Mouse (Mus musculus) C3H10T1/2 (cell line): ENCODE measurements around the gene Scaf11. TPM values are rescaled to one million over a fixed set of nuclear protein-coding genes. Genes with fewer than 3 reads are reported as not detected.

ENCODE experiments used
- polyA plus RNA-seq, 2 experiments: library from polyadenylated mRNA; unstranded; fragments of >200 nt; fragmentation: generic; extraction: Trizol; gene quantifications; one replicate each; pipeline ENCODE4 v1.2.1; 2012; ENCODE audit warnings: missing spikeins in 2 of 2

Scaf11 gene
- 10 to 100 TPM in 1 of 2 experiments, 1 to 10 TPM in 1; 2.7 to 16.3 TPM for polyA plus RNA-seq

DNA sequence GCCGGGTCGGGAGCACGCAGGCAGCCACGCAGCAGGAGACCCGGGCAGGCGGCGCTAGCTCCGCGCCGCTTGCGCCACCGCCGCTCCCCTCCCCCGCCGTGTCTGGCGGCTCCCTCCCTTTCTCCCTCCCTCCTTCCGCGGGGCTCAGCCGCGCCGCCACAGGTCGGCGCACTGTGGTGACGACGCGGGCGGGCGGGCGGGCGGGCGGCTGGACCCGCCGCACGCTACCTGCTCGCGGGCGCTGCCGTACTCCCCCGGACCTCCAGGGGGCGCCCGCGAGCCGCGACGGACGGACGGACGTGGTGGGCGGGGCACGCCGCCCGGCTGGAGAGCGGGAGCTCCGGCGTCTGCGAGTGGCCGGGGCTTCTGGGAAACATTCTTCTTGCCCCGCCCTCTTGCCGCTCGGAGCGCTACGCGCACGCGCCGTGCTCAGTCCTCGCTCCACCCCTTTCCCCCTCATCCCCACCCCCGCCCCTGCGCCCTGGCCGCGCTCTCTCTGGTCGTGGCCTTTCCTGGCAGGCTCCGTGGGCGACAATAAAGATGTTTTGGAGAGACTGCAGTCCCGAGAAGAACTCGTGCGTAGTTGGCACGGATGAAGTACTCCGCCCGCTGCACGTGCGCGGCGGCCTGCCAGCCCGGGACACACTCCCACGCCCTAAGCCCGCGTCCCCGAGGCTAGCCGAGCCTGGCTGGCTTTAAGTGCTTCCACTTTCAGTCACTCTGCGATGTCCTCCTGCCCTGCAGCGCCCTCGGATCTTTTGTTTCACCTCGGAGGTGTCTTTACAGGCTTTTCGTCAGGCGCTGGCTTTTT, at the start of gene Scaf11:
TSS of gene Scaf11 (minus strand) at position 114 of the 811 bp plus-strand sequence.

Other genes starting within 250 kb of the Scaf11 start
- gene Arid2, start 173.3 kb downstream of the Scaf11 start, polyA plus RNA-seq: 1 to 10 TPM; 1.5 to 9.9 TPM
- gene Slc38a1, start 182.1 kb upstream of the Scaf11 start, polyA plus RNA-seq: 1 to 10 TPM; 2.7 to 3.8 TPM
- gene Slc38a2, start 238.9 kb upstream of the Scaf11 start, polyA plus RNA-seq: 10 to 100 TPM in 1 of 2 experiments, 1 to 10 TPM in 1; 8.7 to 85.0 TPM